In the genomic region with DNA sequence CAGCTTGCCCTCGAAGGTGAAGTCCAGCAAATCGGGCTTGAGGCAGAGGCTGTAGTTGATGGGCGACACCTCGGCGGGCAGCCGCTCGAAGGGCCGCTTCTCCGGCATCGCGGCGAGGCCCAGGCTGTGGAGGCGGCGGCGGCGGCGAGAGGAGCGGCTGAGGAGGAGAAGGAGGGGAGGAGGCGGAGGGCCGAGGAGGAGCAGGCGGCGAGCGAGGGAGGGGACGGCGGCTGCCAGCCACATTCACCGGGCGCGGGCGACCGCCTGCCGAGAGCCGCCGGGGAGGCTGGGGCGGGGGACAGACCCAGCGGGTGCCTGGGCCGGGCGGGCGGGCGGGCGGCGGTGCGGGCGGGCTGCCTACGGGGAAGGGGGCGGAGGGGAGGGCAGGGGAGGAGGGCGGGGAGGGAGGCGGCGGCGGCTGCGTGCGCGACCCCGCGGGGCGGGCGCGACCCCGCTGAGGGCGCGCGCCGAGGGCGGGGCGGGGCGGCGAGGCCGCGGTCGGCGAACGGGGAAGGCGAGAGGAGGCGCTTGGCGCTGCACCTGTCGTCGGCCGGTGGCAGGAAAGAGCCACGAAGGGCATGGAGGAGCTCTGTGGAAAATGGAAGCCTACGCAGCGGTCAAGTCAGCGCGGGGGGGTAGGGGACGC, we compare ENCODE assay signal across 8 mouse cellular contexts. TPM values are rescaled to one million over a fixed set of nuclear protein-coding genes. Genes with fewer than 3 reads are reported as not detected.
DNase-seq lines count a peak whose midpoint lies in the region; ATAC-seq lines count a peak whose summit lies in the region.

A gene (minus strand): TSS at position 423 of the 646 bp plus-strand sequence.

- no peaks in the 10 kb centered on the region for H3K36me3 ChIP-seq in hindbrain, embryonic 13.5 days

- WGBS in hindbrain, embryonic 13.5 days = under 1% methylated on average over 59 of the region's 83 CpGs

- peaks cover 27% of the 10 kb centered on the region for H3K4me1 ChIP-seq in hindbrain, embryonic 13.5 days (replicated peaks)

- DNase-seq in T-cell, adult 2 months (ENCODE audit: low spot score) = peak; percentile 78
- DNase-seq in cerebellum, postnatal 14 days = peak; percentile 88 to 89
- peak; percentile 41 to 45 for DNase-seq in frontal cortex, postnatal 25 days (ENCODE audit: low spot score in 2 of 2)
- DNase-seq in left cerebral cortex, adult 11 months (ENCODE audit: low spot score) = peak; percentile 33
- peak; percentile 81 to 87 for DNase-seq in lung, postnatal 4 days
- DNase-seq in retina, postnatal 1 day = peak; percentile 86
- peak; percentile 62 to 69 for DNase-seq in urinary bladder, adult 18-20 months (ENCODE audit: low spot score in 2 of 2)

- H3K27me3 ChIP-seq in hindbrain, embryonic 13.5 days = no peaks in the 10 kb centered on the region

- H3K9ac ChIP-seq in hindbrain, embryonic 13.5 days = peak within 1 kb of the TSS; percentile 100

- H3K4me3 ChIP-seq in hindbrain, embryonic 13.5 days = peak within 1 kb of the TSS; percentile 99

- H3K4me2 ChIP-seq in hindbrain, embryonic 13.5 days = peak within 1 kb of the TSS; percentile 78

- H3K27ac ChIP-seq in hindbrain, embryonic 13.5 days = peak within 1 kb of the TSS; percentile 100

- H3K9me3 ChIP-seq in hindbrain, embryonic 13.5 days = no peaks in the 10 kb centered on the region

- ATAC-seq in hindbrain, embryonic 13.5 days (ENCODE audit: low FRiP score) = peak; percentile 77

RNA-seq across cellular contexts. Expression of the gene that starts here (rescaled TPM):
- polyA plus RNA-seq in hindbrain, embryonic 13.5 days (2015; fragmentation: Nextera tagmentation; extraction: Ambion mirVana) = 154 and 156 TPM in 2 replicates

Comparison
In these comparisons a context has a peak if more than half of its experiments do, and no peak if none do; other contexts are left out.
1. Peak in every context shown above with its lines: DNase-seq, ATAC-seq, H3K4me3 ChIP-seq and H3K27ac ChIP-seq.
2. DNase-seq: peak in every context shown above with its lines; median percentile 88 in cerebellum, postnatal 14 days; 86 in retina, postnatal 1 day; 84 in lung, postnatal 4 days; 78 in T-cell, adult 2 months; 66 in urinary bladder, adult 18-20 months; 43 in frontal cortex, postnatal 25 days; 33 in left cerebral cortex, adult 11 months.